Mouse (Mus musculus) heart, postnatal 0 days (tissue): ENCODE measurements around the gene Ppp1r14a. TPM values are rescaled to one million over a fixed set of nuclear protein-coding genes. Genes with fewer than 3 reads are reported as not detected.

Source experiments
- ATAC-seq: fragments of 200-750 bp; cut with Nextera tagmentation; 2 replicates; pipeline ENCODE4 v1.8.0; 2017; ENCODE audit warnings: low read depth, moderate number of reproducible peaks, moderate library complexity; ENCODE audit not compliant: insufficient read depth
- DNase-seq: peaks from one replicate; pipeline ENCODE4 v3.0.0-alpha.2; 2016; ENCODE audit warnings: low spot score
- H3K27ac ChIP-seq: fragments of 300-500 bp; sonication (generic); 2 replicates; pipeline ENCODE4 v1.5.1; 2014; ENCODE audit warnings: low read depth, mild to moderate bottlenecking
- H3K27me3 ChIP-seq: fragments of 300-500 bp; sonication (generic); 2 replicates; pipeline ENCODE4 v1.6.1; 2014; ENCODE audit warnings: low read length, mixed read lengths; ENCODE audit not compliant: control insufficient read depth, insufficient read depth
- H3K36me3 ChIP-seq: fragments of 300-500 bp; sonication (generic); replicated peaks from 2 replicates; pipeline ENCODE4 v1.6.1; 2014; ENCODE audit warnings: low read length, mixed read lengths; ENCODE audit not compliant: control insufficient read depth, insufficient read depth
- H3K4me1 ChIP-seq: fragments of 300-500 bp; sonication (generic); 2 replicates; pipeline ENCODE4 v1.6.1; 2014; ENCODE audit warnings: antibody characterized with exemption; ENCODE audit not compliant: control insufficient read depth, insufficient read depth
- H3K4me2 ChIP-seq: fragments of 300-500 bp; sonication (generic); 2 replicates; pipeline ENCODE4 v1.6.1; 2014; ENCODE audit warnings: low read depth, mild to moderate bottlenecking, low read length, moderate library complexity
- H3K4me3 ChIP-seq: fragments of 300-500 bp; sonication (generic); 2 replicates; pipeline ENCODE4 v1.5.1; 2014; ENCODE audit warnings: low read depth, low read length
- H3K9ac ChIP-seq: fragments of 300-500 bp; sonication (generic); replicated peaks from 2 replicates; pipeline ENCODE4 v1.6.1; 2014; ENCODE audit warnings: low read depth, low read length, mixed read lengths
- H3K9me3 ChIP-seq: fragments of 300-500 bp; sonication (generic); replicated peaks from 2 replicates; pipeline ENCODE4 v1.6.1; 2016; ENCODE audit warnings: low read length; ENCODE audit not compliant: control insufficient read depth
- CTCF ChIP-seq: IDR thresholded peaks from 2 replicates; pipeline ENCODE4 v1.5.1; 2016; ENCODE audit warnings: antibody characterized with exemption, control low read depth, low read depth
- EP300 ChIP-seq: IDR thresholded peaks from 2 replicates; pipeline ENCODE4 v1.6.1; 2016; ENCODE audit warnings: antibody characterized with exemption, low read depth
- WGBS: fragments of 180-500 bp; shearing (Covaris S2); extraction: QIAGEN DNeasy Blood & Tissue Kit; methylation state at CpG from one replicate; pipeline ENCODE4 v1.1.7; 2014; 5-methylcytosine and 5-hydroxymethylcytosine counted together
- polyA plus RNA-seq: library from polyadenylated mRNA; unstranded; fragments of >200 nt; fragmentation: Nextera tagmentation; extraction: Ambion mirVana; gene quantifications from 2 replicates; pipeline ENCODE4 v1.2.1, GENCODE M21; 2015
- total RNA-seq: library from RNA; depleted of rRNA; stranded (reverse); fragments of >200 nt; gene quantifications from 2 replicates; pipeline ENCODE4 v1.2.3, GENCODE M21; 2014; ENCODE audit warnings: low replicate concordance; rRNA removed

Gene Ppp1r14a
- total RNA-seq, result 7.8 and 61.8 TPM in 2 replicates
- polyA plus RNA-seq, result 17.9 and 18.0 TPM in 2 replicates

GRCm38 (mm10) chr7:29288942-29289638, at the start of gene Ppp1r14a:
Ppp1r14a (plus strand) TSS chr7:29289308.
- 2% methylated on average over 59 of the region's 59 CpGs for WGBS
- TF ChIP-seq CTCF (peak; percentile 61), EP300 (no peak)
- Histone ChIP-seq H3K4me3 (peak within 1 kb of the TSS; percentile 54), H3K27ac (peak within 1 kb of the TSS; percentile 62), H3K9me3 (no peaks in the 10 kb centered on the region), H3K4me2 (peak within 1 kb of the TSS; percentile 68), H3K36me3 (no peaks in the 10 kb centered on the region), H3K27me3 (no peaks in the 10 kb centered on the region), H3K4me1 (peaks cover 15% of the 10 kb centered on the region; the same call in 1 of the 2 replicates), H3K9ac (peak within 1 kb of the TSS; percentile 36)
- ATAC-seq (peak; percentile 34), DNase-seq (peak; percentile 45)

- ATAC-seq, result no peak
- TF ChIP-seq CTCF (peak; percentile 55), EP300 (no peak)
- Histone ChIP-seq H3K4me1 (0 out of 2 replicates have a peak, but pooled peaks cover 4% of the 10 kb centered on the region), H3K27me3 (no peaks in the 10 kb centered on the region), H3K9me3 (no peaks in the 10 kb centered on the region), H3K36me3 (peaks cover 27% of the 10 kb centered on the region), H3K4me2 (no peak overlapping the region), H3K9ac (no peak overlapping the region), H3K27ac (no peak overlapping the region), H3K4me3 (no peak overlapping the region)
- no peak for DNase-seq
- WGBS, result 76% methylated on average over 7 of the region's 7 CpGs
Measured at GRCm38 (mm10) chr7:29244732-29245416, 44.2 kb upstream of the Ppp1r14a start.

DNA sequence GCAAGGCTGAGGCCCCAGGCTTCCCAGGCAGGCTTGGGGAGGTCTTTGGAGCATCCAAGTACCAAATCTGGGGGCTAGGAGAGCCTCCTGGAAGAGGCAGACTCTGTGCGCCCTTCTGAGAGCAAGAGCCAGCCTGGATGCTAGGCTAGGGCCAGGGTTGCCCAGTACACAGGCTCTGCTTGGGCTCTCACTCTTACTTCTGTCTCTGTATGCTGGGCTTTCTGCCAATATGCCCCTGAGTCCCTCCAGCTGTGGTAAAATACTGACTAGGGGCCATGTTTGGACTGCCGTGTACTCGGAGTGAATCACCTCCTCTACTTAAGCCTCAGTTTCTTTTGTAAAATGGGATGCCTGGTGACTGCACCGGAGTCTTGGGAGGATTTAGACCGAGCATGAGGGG, 43.1 kb upstream of the Ppp1r14a start:
- TF ChIP-seq EP300, result no peak
- no peak for TF ChIP-seq CTCF
- H3K4me1 ChIP-seq, result 0 out of 2 replicates have a peak, but pooled peaks cover 4% of the 10 kb centered on the region
- no peak overlapping the region for H3K9ac ChIP-seq
- ATAC-seq, result no peak
- no peaks in the 10 kb centered on the region for H3K9me3 ChIP-seq
- H3K4me3 ChIP-seq, result no peak overlapping the region
- no peak for DNase-seq
- H3K36me3 ChIP-seq, result peaks cover 27% of the 10 kb centered on the region
- no peak overlapping the region for H3K4me2 ChIP-seq
- 72% methylated on average over 5 of the region's 5 CpGs for WGBS
- H3K27ac ChIP-seq, result no peak overlapping the region
- no peaks in the 10 kb centered on the region for H3K27me3 ChIP-seq

- TF ChIP-seq EP300 (no peak), CTCF (no peak)
- peaks cover 27% of the 10 kb centered on the region for H3K36me3 ChIP-seq
- no peak overlapping the region for H3K9ac ChIP-seq
- DNase-seq, result no peak
- no peak overlapping the region for H3K4me3 ChIP-seq
- H3K4me2 ChIP-seq, result 0 out of 2 replicates have a peak overlapping the region, but pooled peaks have one; percentile 69
- WGBS, result 85% methylated on average over 21 of the region's 21 CpGs
- H3K27ac ChIP-seq, result no peak overlapping the region
- H3K27me3 ChIP-seq, result no peaks in the 10 kb centered on the region
- H3K4me1 ChIP-seq, result 0 out of 2 replicates have a peak, but pooled peaks cover 4% of the 10 kb centered on the region
- H3K9me3 ChIP-seq, result no peaks in the 10 kb centered on the region
- ATAC-seq, result no peak
Measured at GRCm38 (mm10) chr7:29246619-29247313, 42.3 kb upstream of the Ppp1r14a start.

- H3K4me3 ChIP-seq, result peak overlapping the region; percentile 39
- 0 out of 2 replicates have a peak, but pooled peaks cover 4% of the 10 kb centered on the region for H3K4me1 ChIP-seq
- 30% methylated on average over 16 of the region's 16 CpGs for WGBS
- peak; percentile 60 for DNase-seq
- no peaks in the 10 kb centered on the region for H3K27me3 ChIP-seq
- H3K36me3 ChIP-seq, result peaks cover 27% of the 10 kb centered on the region
- no peak for ATAC-seq
- TF ChIP-seq CTCF, result peak; percentile 95
- no peak for TF ChIP-seq EP300
- 0 out of 2 replicates have a peak overlapping the region, but pooled peaks have one; percentile 35 for H3K9ac ChIP-seq
- no peak overlapping the region for H3K27ac ChIP-seq
- peak overlapping the region; percentile 69 for H3K4me2 ChIP-seq
- H3K9me3 ChIP-seq, result no peaks in the 10 kb centered on the region
Measured at GRCm38 (mm10) chr7:29247314-29247700, 41.8 kb upstream of the Ppp1r14a start.
